Mouse (Mus musculus) lung, postnatal 0 days (tissue): ENCODE data around the gene Pstpip1. TPM values are rescaled to one million over a fixed set of nuclear protein-coding genes. Genes with fewer than 3 reads are reported as not detected.
A peak's percentile ranks its signal among the peaks of the same experiment; 100 is the strongest.

Source experiments
- ATAC-seq: fragments of 200-750 bp; cut with Nextera tagmentation; 2 replicates; pipeline ENCODE4 v1.8.0; 2017; ENCODE audit warnings: moderate library complexity
- DNase-seq: peaks from one replicate; pipeline ENCODE4 v3.0.0-alpha.2; 2016; ENCODE audit warnings: low spot score
- H3K27ac ChIP-seq: fragments of 300-500 bp; sonication (generic); 2 replicates; pipeline ENCODE4 v1.5.1; 2014; ENCODE audit warnings: antibody characterized with exemption, mild to moderate bottlenecking, low read length, mixed read lengths
- H3K27me3 ChIP-seq: fragments of 300-500 bp; sonication (generic); replicated peaks from 2 replicates; pipeline ENCODE4 v1.6.1; 2014; ENCODE audit warnings: low read length, mixed read lengths; ENCODE audit not compliant: insufficient read depth
- H3K36me3 ChIP-seq: fragments of 300-500 bp; sonication (generic); 2 replicates; pipeline ENCODE4 v1.6.1; 2014; ENCODE audit warnings: low read length, mixed read lengths; ENCODE audit not compliant: insufficient read depth
- H3K4me1 ChIP-seq: fragments of 300-500 bp; sonication (generic); 2 replicates; pipeline ENCODE4 v1.6.1; 2014; ENCODE audit warnings: antibody characterized with exemption, low read depth, low read length, mixed read lengths; ENCODE audit not compliant: insufficient read depth
- H3K4me2 ChIP-seq: fragments of 300-500 bp; sonication (generic); replicated peaks from 2 replicates; pipeline ENCODE4 v1.6.1; 2014; ENCODE audit warnings: low read depth, mild to moderate bottlenecking, low read length, moderate library complexity, mixed read lengths
- H3K4me3 ChIP-seq: fragments of 300-500 bp; sonication (generic); 2 replicates; pipeline ENCODE4 v1.5.1; 2014; ENCODE audit warnings: low read depth, low read length
- H3K9ac ChIP-seq: fragments of 300-500 bp; sonication (generic); replicated peaks from 2 replicates; pipeline ENCODE4 v1.6.1; 2014; ENCODE audit warnings: low read depth, mild to moderate bottlenecking
- H3K9me3 ChIP-seq: fragments of 300-500 bp; sonication (generic); 2 replicates; pipeline ENCODE4 v1.6.1; 2016; ENCODE audit warnings: low read length, mixed read lengths
- CTCF ChIP-seq: IDR thresholded peaks from 2 replicates; pipeline ENCODE4 v1.5.1; 2016; ENCODE audit warnings: antibody characterized with exemption, mild to moderate bottlenecking
- EP300 ChIP-seq: IDR thresholded peaks from 2 replicates; pipeline ENCODE4 v1.6.1; 2016; ENCODE audit warnings: antibody characterized with exemption, mild to moderate bottlenecking, control low read depth
- WGBS: fragments of 180-500 bp; shearing (Covaris S2); extraction: QIAGEN DNeasy Blood & Tissue Kit; methylation state at CpG from one replicate; pipeline ENCODE4 v1.1.7; 2014; 5-methylcytosine and 5-hydroxymethylcytosine counted together
- polyA plus RNA-seq: library from polyadenylated mRNA; unstranded; fragments of >200 nt; fragmentation: Nextera tagmentation; extraction: Ambion mirVana; gene quantifications from 2 replicates; pipeline ENCODE4 v1.2.1, GENCODE M21; 2015

Gene Pstpip1
- polyA plus RNA-seq, 1 experiment from 2014 or later, result 2.8 TPM

DNA sequence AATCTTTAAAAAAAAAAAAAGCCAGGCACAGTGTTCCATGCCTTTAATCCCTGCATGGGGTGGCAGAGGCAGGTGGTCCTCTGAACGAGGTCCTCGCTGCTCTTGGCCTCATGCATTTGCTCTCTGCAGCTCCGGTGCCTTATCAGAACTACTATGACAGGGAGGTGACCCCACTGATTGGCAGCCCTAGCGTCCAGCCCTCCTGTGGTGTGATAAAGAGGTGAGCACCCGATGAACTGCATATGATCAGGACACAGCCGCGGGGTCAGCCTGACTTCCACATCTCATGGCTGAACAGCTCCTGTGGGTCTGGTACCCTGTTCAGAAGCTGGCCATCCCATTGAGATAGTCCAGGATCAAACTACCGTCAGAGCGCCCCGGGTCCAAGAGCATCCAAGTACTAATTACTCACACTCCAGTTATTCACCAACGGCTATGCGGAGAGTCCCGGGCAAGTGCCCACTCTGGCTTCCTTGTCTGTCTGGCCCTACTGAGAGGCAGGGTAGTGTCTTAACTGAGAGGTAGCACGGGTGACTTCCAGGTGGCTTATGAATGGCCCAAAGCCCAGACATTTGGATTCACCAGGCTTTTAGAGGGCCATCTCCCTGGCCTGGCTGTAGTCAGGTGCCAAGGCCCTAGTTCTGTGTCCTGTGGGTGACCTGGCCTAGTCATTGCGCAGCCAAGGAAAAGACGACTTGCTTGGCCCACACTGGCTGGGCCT, 36.9 kb downstream of the Pstpip1 start:
- Histone ChIP-seq H3K27ac (no peak overlapping the region), H3K36me3 (peaks cover 4% of the 10 kb centered on the region; the same call in 1 of the 2 replicates), H3K4me2 (no peak overlapping the region), H3K9me3 (no peaks in the 10 kb centered on the region), H3K4me3 (no peak overlapping the region), H3K4me1 (no peaks in the 10 kb centered on the region), H3K9ac (no peak overlapping the region), H3K27me3 (no peaks in the 10 kb centered on the region)
- TF ChIP-seq EP300, result no peak
- no peak for TF ChIP-seq CTCF
- DNase-seq (no peak), ATAC-seq (no peak)
- WGBS, result 80% methylated on average over 16 of the region's 16 CpGs

GRCm38 (mm10) chr9:56128331-56128730, 38.6 kb downstream of the Pstpip1 start:
- no peak overlapping the region for H3K9ac ChIP-seq
- H3K9me3 ChIP-seq, result no peaks in the 10 kb centered on the region
- no peak overlapping the region for H3K27ac ChIP-seq
- H3K4me3 ChIP-seq, result no peak overlapping the region
- H3K27me3 ChIP-seq, result no peaks in the 10 kb centered on the region
- DNase-seq (no peak), ATAC-seq (no peak)
- 73% methylated on average over 9 of the region's 9 CpGs for WGBS
- TF ChIP-seq EP300, result no peak
- no peak for TF ChIP-seq CTCF
- peaks cover 4% of the 10 kb centered on the region; the same call in 1 of the 2 replicates for H3K36me3 ChIP-seq
- no peaks in the 10 kb centered on the region for H3K4me1 ChIP-seq
- H3K4me2 ChIP-seq, result no peak overlapping the region

DNA sequence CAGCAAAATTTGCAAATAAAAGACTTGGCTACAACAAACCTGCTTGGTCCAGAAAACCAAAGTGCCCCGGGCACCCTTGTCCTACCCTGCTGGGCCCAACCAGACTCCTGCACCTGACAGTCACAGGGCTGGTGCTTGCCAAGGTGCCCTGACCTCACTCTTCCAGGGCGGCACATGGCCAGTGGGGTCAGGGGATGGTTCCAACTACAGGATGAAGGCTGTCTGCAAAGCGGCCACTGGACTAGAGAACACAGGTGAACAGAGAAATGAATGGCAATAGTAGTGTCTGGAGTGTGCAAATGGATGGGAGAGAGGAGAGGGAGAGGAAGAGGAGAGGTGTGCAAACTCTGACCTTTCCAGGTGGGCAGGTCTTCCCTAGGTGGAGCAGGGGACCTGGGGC, 40.2 kb downstream of the Pstpip1 start:
- DNase-seq, result no peak
- peaks cover 4% of the 10 kb centered on the region; the same call in 1 of the 2 replicates for H3K36me3 ChIP-seq
- H3K27me3 ChIP-seq, result no peaks in the 10 kb centered on the region
- no peak overlapping the region for H3K4me2 ChIP-seq
- no peak for ATAC-seq
- H3K27ac ChIP-seq, result no peak overlapping the region
- H3K9ac ChIP-seq, result no peak overlapping the region
- TF ChIP-seq EP300 (no peak), CTCF (no peak)
- H3K4me1 ChIP-seq, result no peaks in the 10 kb centered on the region
- no peaks in the 10 kb centered on the region for H3K9me3 ChIP-seq
- no peak overlapping the region for H3K4me3 ChIP-seq
- WGBS, result 88% methylated on average over 3 of the region's 3 CpGs

GRCm38 (mm10) chr9:56130536-56130935, 40.8 kb downstream of the Pstpip1 start:
- Histone ChIP-seq H3K4me2 (no peak overlapping the region), H3K9ac (no peak overlapping the region), H3K9me3 (no peaks in the 10 kb centered on the region), H3K4me1 (no peaks in the 10 kb centered on the region), H3K36me3 (peaks cover 4% of the 10 kb centered on the region; the same call in 1 of the 2 replicates), H3K27ac (no peak overlapping the region), H3K27me3 (no peaks in the 10 kb centered on the region), H3K4me3 (no peak overlapping the region)
- WGBS, result 41% methylated on average over 4 of the region's 4 CpGs
- ATAC-seq (no peak), DNase-seq (no peak)
- TF ChIP-seq EP300 (no peak), CTCF (no peak)

DNA sequence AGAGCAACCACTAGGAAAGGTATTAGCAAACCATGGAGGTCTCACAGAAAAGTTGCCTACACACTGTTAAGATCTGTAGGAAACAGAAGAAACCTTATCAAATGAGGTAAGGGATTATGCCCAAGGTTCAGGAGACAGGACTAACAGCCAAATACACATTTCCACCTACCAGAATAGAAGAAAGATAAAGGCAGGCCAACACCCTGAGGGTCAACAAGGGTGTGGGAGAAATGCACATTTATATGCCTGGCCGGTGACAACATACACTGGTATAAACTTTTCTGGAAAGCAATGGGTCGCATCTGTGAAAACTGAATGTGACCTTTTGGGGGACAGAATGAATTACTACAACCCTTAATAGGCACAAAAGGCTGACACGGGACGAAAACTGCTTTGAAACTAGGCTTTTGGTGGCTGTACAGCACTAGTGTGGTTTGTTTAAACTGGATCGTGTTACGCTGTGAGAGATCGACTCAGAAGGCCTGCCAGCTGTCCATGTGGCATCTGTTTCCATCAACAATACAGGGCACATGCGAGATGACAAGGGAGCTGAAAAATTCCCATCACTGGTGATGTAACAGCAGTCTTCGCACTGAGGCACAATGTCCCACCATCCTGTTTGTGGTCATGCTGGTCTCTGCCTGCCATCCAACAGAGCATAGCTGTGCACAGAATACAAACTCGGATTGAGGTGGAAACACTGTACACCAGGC, 42.2 kb downstream of the Pstpip1 start:
- no peak overlapping the region for H3K27ac ChIP-seq
- H3K27me3 ChIP-seq, result no peaks in the 10 kb centered on the region
- DNase-seq (peak; percentile 32), ATAC-seq (peak; percentile 50)
- no peaks in the 10 kb centered on the region for H3K4me1 ChIP-seq
- 40% methylated on average over 10 of the region's 10 CpGs for WGBS
- no peak overlapping the region for H3K4me2 ChIP-seq
- no peak overlapping the region for H3K9ac ChIP-seq
- H3K4me3 ChIP-seq, result no peak overlapping the region
- H3K36me3 ChIP-seq, result peaks cover 7% of the 10 kb centered on the region; the same call in 1 of the 2 replicates
- H3K9me3 ChIP-seq, result no peaks in the 10 kb centered on the region
- TF ChIP-seq CTCF (no peak), EP300 (no peak)

- Histone ChIP-seq H3K27ac (no peak overlapping the region), H3K27me3 (no peaks in the 10 kb centered on the region), H3K36me3 (peaks cover 7% of the 10 kb centered on the region; the same call in 1 of the 2 replicates), H3K4me2 (no peak overlapping the region), H3K9ac (no peak overlapping the region), H3K4me1 (no peaks in the 10 kb centered on the region), H3K4me3 (no peak overlapping the region), H3K9me3 (no peaks in the 10 kb centered on the region)
- 73% methylated on average over 5 of the region's 5 CpGs for WGBS
- ATAC-seq (no peak), DNase-seq (no peak)
- TF ChIP-seq CTCF (no peak), EP300 (no peak)
Measured at GRCm38 (mm10) chr9:56133970-56134369, 44.2 kb downstream of the Pstpip1 start.
